Mouse (Mus musculus) liver, embryonic 14.5 days (tissue): Measurements from ENCODE around the gene Atcay. TPM values are rescaled to one million over a fixed set of nuclear protein-coding genes. Genes with fewer than 3 reads are reported as not detected.

Experiments
- ATAC-seq: fragments of 200-750 bp; cut with Nextera tagmentation; 2 replicates; pipeline ENCODE4 v1.8.0; 2017; ENCODE audit warnings: moderate number of reproducible peaks, mild to moderate bottlenecking, moderate library complexity; ENCODE audit not compliant: insufficient read depth
- DNase-seq, 3 experiments: peaks; one replicate each; pipeline ENCODE4 v3.0.0-alpha.2; 2012 to 2013; ENCODE audit warnings: low read depth in 3 of 3, low spot score in 3 of 3
- H3K27ac ChIP-seq: fragments of 300-500 bp; sonication (generic); 2 replicates; pipeline ENCODE4 v1.5.1; 2014; ENCODE audit warnings: moderate library complexity, mild to moderate bottlenecking, control low read depth, inconsistent platforms
- H3K27me3 ChIP-seq: fragments of 300-500 bp; sonication (generic); 2 replicates; pipeline ENCODE4 v1.6.1; 2014; ENCODE audit warnings: mild to moderate bottlenecking, low read length, moderate library complexity; ENCODE audit not compliant: control insufficient read depth, insufficient read depth
- H3K36me3 ChIP-seq: fragments of 300-500 bp; sonication (generic); replicated peaks from 2 replicates; pipeline ENCODE4 v1.6.1; 2014; ENCODE audit warnings: low read depth; ENCODE audit not compliant: control insufficient read depth, insufficient read depth
- H3K4me1 ChIP-seq, 2 experiments: fragments of 200-500 bp in 1 of 2; fragments of 300-500 bp in 1 of 2; sonication (generic) in 1 of 2; replicated peaks; 2 replicates each; pipeline ENCODE4 v1.6.1; 2012 to 2014; ENCODE audit warnings: antibody characterized with exemption in 1 of 2, inconsistent platforms in 1 of 2, low read length in 1 of 2; ENCODE audit not compliant: control insufficient read depth in 2 of 2, insufficient read depth in 2 of 2
- H3K4me2 ChIP-seq: fragments of 300-500 bp; sonication (generic); 2 replicates; pipeline ENCODE4 v1.6.1; 2014; ENCODE audit warnings: low read depth, mild to moderate bottlenecking, control low read depth, moderate library complexity
- H3K4me3 ChIP-seq, 2 experiments: fragments of 200-500 bp in 1 of 2; fragments of 300-500 bp in 1 of 2; sonication (generic) in 1 of 2; 2 replicates each; pipeline ENCODE4 v1.5.1; 2012 to 2014; ENCODE audit warnings: low read depth in 2 of 2, low read length in 2 of 2, mild to moderate bottlenecking in 2 of 2, control low read depth in 1 of 2, inconsistent platforms in 1 of 2, moderate library complexity in 1 of 2; ENCODE audit not compliant: insufficient read depth in 1 of 2
- H3K9ac ChIP-seq: fragments of 300-500 bp; sonication (generic); replicated peaks from 2 replicates; pipeline ENCODE4 v1.6.1; 2014; ENCODE audit warnings: mild to moderate bottlenecking, control low read depth, moderate library complexity
- H3K9me3 ChIP-seq: fragments of 300-500 bp; sonication (generic); 2 replicates; pipeline ENCODE4 v1.6.1; 2016; ENCODE audit warnings: low read length, mixed read lengths; ENCODE audit not compliant: control insufficient read depth
- CTCF ChIP-seq: IDR thresholded peaks from 2 replicates; pipeline ENCODE4 v1.5.1; 2016; ENCODE audit warnings: antibody characterized with exemption, low read depth, control low read depth
- EP300 ChIP-seq: IDR thresholded peaks from 2 replicates; pipeline ENCODE4 v1.6.1; 2016; ENCODE audit warnings: antibody characterized with exemption, low read depth
- WGBS: fragments of 180-500 bp; shearing (Covaris S2); extraction: QIAGEN DNeasy Blood & Tissue Kit; methylation state at CpG from one replicate; pipeline ENCODE4 v1.1.7; 2014; ENCODE audit not compliant: insufficient replicate concordance; 5-methylcytosine and 5-hydroxymethylcytosine counted together
- polyA plus RNA-seq, 2 experiments: library from polyadenylated mRNA; depleted of rRNA in 1 of 2; stranded (reverse) in 1 of 2; unstranded in 1 of 2; fragments of >200 nt; fragmentation: Nextera tagmentation in 1 of 2; extraction: Ambion mirVana in 1 of 2; gene quantifications; 2 replicates each; pipeline versions ENCODE4 v1.2.1 to v1.2.3; 2012 to 2014

Atcay gene
- polyA plus RNA-seq, 2 experiments, result 0.01 TPM; not detected in 1

- WGBS, result 60% methylated on average over 11 of the region's 11 CpGs
- no peaks in the 10 kb centered on the region for H3K9me3 ChIP-seq
- H3K9ac ChIP-seq, result no peak overlapping the region
- no peaks in the 10 kb centered on the region for H3K36me3 ChIP-seq
- ATAC-seq (no peak), DNase-seq (no peak)
- peaks cover 0 to 10% of the 10 kb centered on the region in 2 experiments; a peak in 2 of 4 replicates for H3K4me1 ChIP-seq
- no peak overlapping the region for H3K27ac ChIP-seq
- no peak overlapping the region for H3K4me2 ChIP-seq
- no peak for TF ChIP-seq EP300
- no peak for TF ChIP-seq CTCF
- H3K27me3 ChIP-seq, result peaks cover 35% of the 10 kb centered on the region
- no peak overlapping the region for H3K4me3 ChIP-seq
Measured at GRCm38 (mm10) chr10:81196470-81197065, 34.1 kb downstream of the Atcay start.

- no peak overlapping the region for H3K4me3 ChIP-seq
- peaks cover 35% of the 10 kb centered on the region for H3K27me3 ChIP-seq
- no peaks in the 10 kb centered on the region for H3K9me3 ChIP-seq
- H3K4me1 ChIP-seq, result peaks cover 0 to 15% of the 10 kb centered on the region in 2 experiments; a peak in 3 of 4 replicates
- no peak overlapping the region for H3K9ac ChIP-seq
- no peak overlapping the region for H3K4me2 ChIP-seq
- peaks cover 3% of the 10 kb centered on the region for H3K36me3 ChIP-seq
- ATAC-seq, result no peak
- no peak overlapping the region for H3K27ac ChIP-seq
- DNase-seq, result no peak
- no peak for TF ChIP-seq EP300
- TF ChIP-seq CTCF, result no peak
- 45% methylated on average over 4 of the region's 4 CpGs for WGBS
Measured at GRCm38 (mm10) chr10:81195300-81195699, 35.3 kb downstream of the Atcay start.

GRCm38 (mm10) chr10:81193991-81194774 lies 36.5 kb downstream of the Atcay start:
- Histone ChIP-seq H3K4me3 (no peak overlapping the region; a peak in 1 of 4 replicates), H3K9ac (no peak overlapping the region), H3K4me1 (peaks cover 0 to 15% of the 10 kb centered on the region in 2 experiments; a peak in 3 of 4 replicates), H3K36me3 (peaks cover 5% of the 10 kb centered on the region), H3K4me2 (peak overlapping the region; percentile 44), H3K9me3 (no peaks in the 10 kb centered on the region), H3K27me3 (peaks cover 35% of the 10 kb centered on the region), H3K27ac (no peak overlapping the region)
- WGBS, result 9% methylated on average over 37 of the region's 37 CpGs
- no peak for ATAC-seq
- DNase-seq, result no peak
- no peak for TF ChIP-seq CTCF
- no peak for TF ChIP-seq EP300

- WGBS, result 4% methylated on average over 19 of the region's 19 CpGs
- Histone ChIP-seq H3K27me3 (peaks cover 35% of the 10 kb centered on the region), H3K4me1 (peaks cover 0 to 15% of the 10 kb centered on the region in 2 experiments; a peak in 3 of 4 replicates), H3K9ac (peak overlapping the region; percentile 15; the same call in 1 of the 2 replicates), H3K27ac (no peak overlapping the region), H3K4me2 (peak overlapping the region; percentile 72), H3K36me3 (peaks cover 5% of the 10 kb centered on the region), H3K9me3 (no peaks in the 10 kb centered on the region), H3K4me3 (peak overlapping the region; percentile 8 to 55)
- DNase-seq (no peak), ATAC-seq (peak; percentile 12)
- TF ChIP-seq CTCF (peak; percentile 7; the same call in 1 of the 2 replicates), EP300 (no peak)
Measured at GRCm38 (mm10) chr10:81192968-81193501, 37.6 kb downstream of the Atcay start.
